Mouse (Mus musculus): ENCODE measurements at regions not wholly inside any gene's neighbourhood (a gene's known extent, or its start where the extent isn't known, plus 50 kb on each side); places are given as distances from the start of the nearest gene placed in this dataset.

- no peak overlapping the region for H3K27ac ChIP-seq (ENCODE audit: insufficient read depth, low read depth, low read length)
- no peak for TF ChIP-seq CTCF (IDR thresholded peaks at IDR 0.05; ENCODE audit: low read depth, low read length)
- no peak for TF ChIP-seq POLR2A (IDR thresholded peaks at IDR 0.05; ENCODE audit: borderline replicate concordance, low read depth, low read length)
- H3K4me3 ChIP-seq (ENCODE audit: insufficient read depth, low read length) = no peak overlapping the region
- no peaks in the 10 kb centered on the region for H3K4me1 ChIP-seq (ENCODE audit: control insufficient read depth, insufficient read depth, low read length)
Measured at GRCm38 (mm10) chr2:117868857-117869256, 242.8 kb upstream of the Thbs1 start.

GRCm38 (mm10) chr2:117871507-117872282 lies 240.0 kb upstream of the Thbs1 start:
- no peak for TF ChIP-seq POLR2A (IDR thresholded peaks at IDR 0.05; ENCODE audit: borderline replicate concordance, low read depth, low read length)
- no peak for TF ChIP-seq CTCF (IDR thresholded peaks at IDR 0.05; ENCODE audit: low read depth, low read length)
- Histone ChIP-seq H3K27ac (ENCODE audit: insufficient read depth, low read depth, low read length) (no peak overlapping the region), H3K4me1 (ENCODE audit: control insufficient read depth, insufficient read depth, low read length) (no peaks in the 10 kb centered on the region), H3K4me3 (ENCODE audit: insufficient read depth, low read length) (no peak overlapping the region)

- H3K4me1 ChIP-seq (ENCODE audit: control insufficient read depth, insufficient read depth, low read length) = no peaks in the 10 kb centered on the region
- H3K4me3 ChIP-seq (ENCODE audit: insufficient read depth, low read length) = no peak overlapping the region
- H3K27ac ChIP-seq (ENCODE audit: insufficient read depth, low read depth, low read length) = no peak overlapping the region
- TF ChIP-seq POLR2A (IDR thresholded peaks at IDR 0.05; ENCODE audit: borderline replicate concordance, low read depth, low read length) = no peak
- TF ChIP-seq CTCF (IDR thresholded peaks at IDR 0.05; ENCODE audit: low read depth, low read length) = no peak
Measured at GRCm38 (mm10) chr2:117877816-117878215, 233.9 kb upstream of the Thbs1 start.

- TF ChIP-seq POLR2A (IDR thresholded peaks at IDR 0.05; ENCODE audit: borderline replicate concordance, low read depth, low read length) = no peak
- no peak for TF ChIP-seq CTCF (IDR thresholded peaks at IDR 0.05; ENCODE audit: low read depth, low read length)
- 0 out of 2 replicates have a peak, but pooled peaks cover 2% of the 10 kb centered on the region for H3K4me1 ChIP-seq (ENCODE audit: control insufficient read depth, insufficient read depth, low read length)
- no peak overlapping the region for H3K4me3 ChIP-seq (ENCODE audit: insufficient read depth, low read length)
- H3K27ac ChIP-seq (ENCODE audit: insufficient read depth, low read depth, low read length) = no peak overlapping the region
Measured at GRCm38 (mm10) chr2:117882136-117882535, 229.5 kb upstream of the Thbs1 start.

- TF ChIP-seq CTCF (IDR thresholded peaks at IDR 0.05; ENCODE audit: low read depth, low read length) (no peak), POLR2A (IDR thresholded peaks at IDR 0.05; ENCODE audit: borderline replicate concordance, low read depth, low read length) (no peak)
- no peak overlapping the region for H3K27ac ChIP-seq (ENCODE audit: insufficient read depth, low read depth, low read length)
- 0 out of 2 replicates have a peak, but pooled peaks cover 2% of the 10 kb centered on the region for H3K4me1 ChIP-seq (ENCODE audit: control insufficient read depth, insufficient read depth, low read length)
- no peak overlapping the region for H3K4me3 ChIP-seq (ENCODE audit: insufficient read depth, low read length)
Measured at GRCm38 (mm10) chr2:117882890-117883289, 228.8 kb upstream of the Thbs1 start.

- Histone ChIP-seq H3K4me3 (ENCODE audit: insufficient read depth, low read length) (no peak overlapping the region), H3K27ac (ENCODE audit: insufficient read depth, low read depth, low read length) (no peak overlapping the region), H3K4me1 (ENCODE audit: control insufficient read depth, insufficient read depth, low read length) (0 out of 2 replicates have a peak, but pooled peaks cover 2% of the 10 kb centered on the region)
- TF ChIP-seq CTCF (IDR thresholded peaks at IDR 0.05; ENCODE audit: low read depth, low read length) (no peak), POLR2A (IDR thresholded peaks at IDR 0.05; ENCODE audit: borderline replicate concordance, low read depth, low read length) (no peak)
Measured at GRCm38 (mm10) chr2:117886516-117886915, 225.2 kb upstream of the Thbs1 start.

GRCm38 (mm10) chr2:117901311-117901710 lies 210.4 kb upstream of the Thbs1 start:
- no peaks in the 10 kb centered on the region for H3K4me1 ChIP-seq (ENCODE audit: control insufficient read depth, insufficient read depth, low read length)
- no peak for TF ChIP-seq CTCF (IDR thresholded peaks at IDR 0.05; ENCODE audit: low read depth, low read length)
- no peak for TF ChIP-seq POLR2A (IDR thresholded peaks at IDR 0.05; ENCODE audit: borderline replicate concordance, low read depth, low read length)
- H3K27ac ChIP-seq (ENCODE audit: insufficient read depth, low read depth, low read length) = no peak overlapping the region
- H3K4me3 ChIP-seq (ENCODE audit: insufficient read depth, low read length) = no peak overlapping the region

- Histone ChIP-seq H3K4me3 (ENCODE audit: insufficient read depth, low read length) (no peak overlapping the region), H3K27ac (ENCODE audit: insufficient read depth, low read depth, low read length) (no peak overlapping the region), H3K4me1 (ENCODE audit: control insufficient read depth, insufficient read depth, low read length) (no peaks in the 10 kb centered on the region)
- TF ChIP-seq CTCF (IDR thresholded peaks at IDR 0.05; ENCODE audit: low read depth, low read length) (no peak), POLR2A (IDR thresholded peaks at IDR 0.05; ENCODE audit: borderline replicate concordance, low read depth, low read length) (no peak)
Measured at GRCm38 (mm10) chr2:117902837-117903236, 208.8 kb upstream of the Thbs1 start.

- TF ChIP-seq CTCF (IDR thresholded peaks at IDR 0.05; ENCODE audit: low read depth, low read length) (no peak), POLR2A (IDR thresholded peaks at IDR 0.05; ENCODE audit: borderline replicate concordance, low read depth, low read length) (no peak)
- Histone ChIP-seq H3K27ac (ENCODE audit: insufficient read depth, low read depth, low read length) (no peak overlapping the region), H3K4me1 (ENCODE audit: control insufficient read depth, insufficient read depth, low read length) (no peaks in the 10 kb centered on the region), H3K4me3 (ENCODE audit: insufficient read depth, low read length) (no peak overlapping the region)
Measured at GRCm38 (mm10) chr2:117903705-117904104, 208.0 kb upstream of the Thbs1 start.

GRCm38 (mm10) chr2:117906509-117906908 lies 205.2 kb upstream of the Thbs1 start:
- Histone ChIP-seq H3K4me3 (ENCODE audit: insufficient read depth, low read length) (no peak overlapping the region), H3K27ac (ENCODE audit: insufficient read depth, low read depth, low read length) (no peak overlapping the region), H3K4me1 (ENCODE audit: control insufficient read depth, insufficient read depth, low read length) (no peaks in the 10 kb centered on the region)
- no peak for TF ChIP-seq CTCF (IDR thresholded peaks at IDR 0.05; ENCODE audit: low read depth, low read length)
- TF ChIP-seq POLR2A (IDR thresholded peaks at IDR 0.05; ENCODE audit: borderline replicate concordance, low read depth, low read length) = no peak
